Mouse (Mus musculus): ENCODE results near the gene Snx9.

- no peak for TF ChIP-seq CTCF (IDR thresholded peaks at IDR 0.05; ENCODE audit: low read depth, low read length)
- no peak for TF ChIP-seq TAL1 (conservative IDR thresholded peaks at IDR 0.05; ENCODE audit: low read depth, low read length)
Observed at GRCm38 (mm10) chr17:5885474-5885873, 44.3 kb downstream of the Snx9 start.

Measured in G1E (cell line).